Mouse (Mus musculus) MEL (cell line): ENCODE data around the gene Tent4b. TPM values are rescaled to one million over a fixed set of nuclear protein-coding genes. Genes with fewer than 3 reads are reported as not detected.
A peak's percentile ranks its signal among the peaks of the same experiment; 100 is the strongest.

Experiments used
- DNase-seq: peaks from one replicate; pipeline ENCODE4 v3.0.0; 2011; ENCODE audit warnings: low read depth, low spot score
- H3K27ac ChIP-seq: 2 replicates; pipeline ENCODE4 v1.5.1; 2012; ENCODE audit warnings: low read depth, mild to moderate bottlenecking, control low read depth, low read length, moderate library complexity; ENCODE audit not compliant: control insufficient read depth
- H3K27me3 ChIP-seq, 2 experiments: fragments of 150-350 bp in 1 of 2; sonication (generic) in 1 of 2; 2 replicates each; pipeline ENCODE4 v1.6.1; 2012; ENCODE audit warnings: low read length in 2 of 2, mild to moderate bottlenecking in 2 of 2, improper control_type of control experiment in 1 of 2, moderate library complexity in 1 of 2; ENCODE audit not compliant: insufficient read depth in 2 of 2, control insufficient read depth in 1 of 2
- H3K36me3 ChIP-seq, 2 experiments: 2 replicates each; pipeline ENCODE4 v1.6.1; 2012 to 2014; ENCODE audit warnings: low read length in 2 of 2, improper control_type of control experiment in 1 of 2, inconsistent platforms in 1 of 2, mild to moderate bottlenecking in 1 of 2; ENCODE audit not compliant: insufficient read depth in 2 of 2, control insufficient read depth in 1 of 2
- H3K4me1 ChIP-seq, 2 experiments: fragments of 150-350 bp in 1 of 2; sonication (generic) in 1 of 2; 2 replicates each; pipeline ENCODE4 v1.6.1; 2012; ENCODE audit warnings: low read length in 2 of 2, improper control_type of control experiment in 1 of 2, mild to moderate bottlenecking in 1 of 2; ENCODE audit not compliant: insufficient read depth in 2 of 2, control insufficient read depth in 1 of 2
- H3K4me3 ChIP-seq, 2 experiments: fragments of 150-350 bp in 1 of 2; sonication (generic) in 1 of 2; 2 replicates each; pipeline ENCODE4 v1.5.1; 2012; ENCODE audit warnings: low read depth in 2 of 2, low read length in 2 of 2, mild to moderate bottlenecking in 2 of 2, moderate library complexity in 2 of 2, control low read depth in 1 of 2, improper control_type of control experiment in 1 of 2; ENCODE audit not compliant: control insufficient read depth in 1 of 2, insufficient read depth in 1 of 2
- H3K79me2 ChIP-seq: 2 replicates; pipeline ENCODE4 v1.6.1; 2012; ENCODE audit warnings: mild to moderate bottlenecking, low read length, moderate library complexity; ENCODE audit not compliant: control insufficient read depth, poor library complexity, insufficient read depth
- H3K9ac ChIP-seq: 2 replicates; pipeline ENCODE4 v1.6.1; 2012; ENCODE audit warnings: low read depth, mild to moderate bottlenecking, control low read depth, low read length, moderate library complexity; ENCODE audit not compliant: control insufficient read depth, poor library complexity, severe bottlenecking
- H3K9me3 ChIP-seq: fragments of 150-350 bp; sonication (generic); replicated peaks from 2 replicates; pipeline ENCODE4 v1.6.1; 2012; ENCODE audit warnings: mild to moderate bottlenecking, low read length, improper control_type of control experiment, moderate library complexity; ENCODE audit not compliant: insufficient read depth
- CTCF ChIP-seq, 3 experiments: IDR thresholded peaks in 2 of 3; conservative IDR thresholded peaks in 1 of 3; 2 replicates each; pipeline ENCODE4 v1.5.1; 2011 to 2012; ENCODE audit warnings: low read length in 3 of 3, low read depth in 2 of 3, mild to moderate bottlenecking in 2 of 3, improper control_type of control experiment in 1 of 3, inconsistent platforms in 1 of 3, mixed read lengths in 1 of 3, moderate library complexity in 1 of 3; ENCODE audit not compliant: control insufficient read depth in 1 of 3, insufficient read depth in 1 of 3, poor library complexity in 1 of 3, severe bottlenecking in 1 of 3
- E2F4 ChIP-seq: IDR thresholded peaks from 2 replicates; pipeline ENCODE4 v1.6.1; 2011; ENCODE audit warnings: low read depth, low read length, improper control_type of control experiment, borderline replicate concordance
- ELF1 ChIP-seq: IDR thresholded peaks from 2 replicates; pipeline ENCODE4 v1.6.1; 2014; ENCODE audit warnings: low read depth, mild to moderate bottlenecking, inconsistent platforms, low read length, improper control_type of control experiment, moderate library complexity
- ETS1 ChIP-seq: IDR thresholded peaks from 2 replicates; pipeline ENCODE4 v1.6.1; 2012; ENCODE audit warnings: low read depth, mild to moderate bottlenecking, inconsistent platforms, low read length, improper control_type of control experiment, moderate library complexity
- GABPA ChIP-seq: IDR thresholded peaks from 2 replicates; pipeline ENCODE4 v1.6.1; 2012; ENCODE audit warnings: low read depth, mild to moderate bottlenecking, inconsistent platforms, low read length, improper control_type of control experiment, moderate library complexity
- GATA1 ChIP-seq: IDR thresholded peaks from 2 replicates; pipeline ENCODE4 v1.6.1; 2011; ENCODE audit warnings: low read depth, low read length, improper control_type of control experiment
- KAT2A ChIP-seq: conservative IDR thresholded peaks from 2 replicates; pipeline ENCODE4 v1.6.1; 2012; ENCODE audit warnings: low read depth, low read length, improper control_type of control experiment, inconsistent platforms
- MAFK ChIP-seq: IDR thresholded peaks from 2 replicates; pipeline ENCODE4 v1.6.1; 2011; ENCODE audit warnings: low read depth, mild to moderate bottlenecking, low read length, improper control_type of control experiment, borderline replicate concordance
- MAX ChIP-seq: IDR thresholded peaks from 2 replicates; pipeline ENCODE4 v1.6.1; 2011; ENCODE audit warnings: low read length, improper control_type of control experiment
- MAZ ChIP-seq: IDR thresholded peaks from 2 replicates; pipeline ENCODE4 v1.6.1; 2012; ENCODE audit warnings: low read depth, mild to moderate bottlenecking, inconsistent platforms, low read length, improper control_type of control experiment
- MYB ChIP-seq: IDR thresholded peaks from 2 replicates; pipeline ENCODE4 v1.6.1; 2011; ENCODE audit warnings: mild to moderate bottlenecking, low read depth, low read length, improper control_type of control experiment
- NRF1 ChIP-seq: IDR thresholded peaks from 2 replicates; pipeline ENCODE4 v1.6.1; 2014; ENCODE audit warnings: low read depth, mild to moderate bottlenecking, inconsistent platforms, low read length, improper control_type of control experiment, moderate library complexity; ENCODE audit not compliant: poor library complexity, insufficient read depth, severe bottlenecking
- POLR2A ChIP-seq, 2 experiments: IDR thresholded peaks; 2 replicates each; pipeline ENCODE4 v1.6.1; 2011 to 2012; ENCODE audit warnings: low read length in 2 of 2, mild to moderate bottlenecking in 2 of 2, control low read depth in 1 of 2, improper control_type of control experiment in 1 of 2, low read depth in 1 of 2, moderate library complexity in 1 of 2; ENCODE audit not compliant: control insufficient read depth in 1 of 2, insufficient read depth in 1 of 2, poor library complexity in 1 of 2
- POLR2AphosphoS5 ChIP-seq: IDR thresholded peaks from 2 replicates; pipeline ENCODE4 v1.6.1; 2012; ENCODE audit warnings: low read depth, borderline replicate concordance, mild to moderate bottlenecking, inconsistent platforms, low read length, moderate library complexity, mixed read lengths
- RAD21 ChIP-seq: IDR thresholded peaks from 2 replicates; pipeline ENCODE4 v1.6.1; 2011; ENCODE audit warnings: mild to moderate bottlenecking, low read depth, low read length, improper control_type of control experiment
- RCOR1 ChIP-seq: IDR thresholded peaks from 2 replicates; pipeline ENCODE4 v1.6.1; 2012; ENCODE audit warnings: low read depth, mild to moderate bottlenecking, inconsistent platforms, low read length, improper control_type of control experiment
- SIN3A ChIP-seq: IDR thresholded peaks from 2 replicates; pipeline ENCODE4 v1.6.1; 2012; ENCODE audit warnings: low read length, improper control_type of control experiment, inconsistent platforms
- SMC3 ChIP-seq: IDR thresholded peaks from 2 replicates; pipeline ENCODE4 v1.6.1; 2011; ENCODE audit warnings: low read depth, low read length, improper control_type of control experiment
- TAL1 ChIP-seq: IDR thresholded peaks from 2 replicates; pipeline ENCODE4 v1.6.1; 2012; ENCODE audit warnings: mild to moderate bottlenecking, inconsistent platforms, low read length, moderate library complexity, mixed read lengths
- TCF12 ChIP-seq: IDR thresholded peaks from 2 replicates; pipeline ENCODE4 v1.6.1; 2014; ENCODE audit warnings: low read depth, mild to moderate bottlenecking, inconsistent platforms, low read length, improper control_type of control experiment, moderate library complexity
- USF1 ChIP-seq: IDR thresholded peaks from 2 replicates; pipeline ENCODE4 v1.6.1; 2014; ENCODE audit warnings: low read depth, mild to moderate bottlenecking, inconsistent platforms, low read length, improper control_type of control experiment, moderate library complexity
- USF2 ChIP-seq, 2 experiments: IDR thresholded peaks; 2 replicates each; pipeline ENCODE4 v1.6.1; 2011 to 2012; ENCODE audit warnings: improper control_type of control experiment in 2 of 2, low read length in 2 of 2, borderline replicate concordance in 1 of 2, inconsistent platforms in 1 of 2, low read depth in 1 of 2, mild to moderate bottlenecking in 1 of 2; ENCODE audit not compliant: insufficient read depth in 1 of 2
- ZC3H11A ChIP-seq: IDR thresholded peaks from 2 replicates; pipeline ENCODE4 v1.6.1; 2012; ENCODE audit warnings: low read depth, mild to moderate bottlenecking, inconsistent platforms, low read length, improper control_type of control experiment
- ZKSCAN1 ChIP-seq: IDR thresholded peaks from 2 replicates; pipeline ENCODE4 v1.6.1; 2012; ENCODE audit warnings: low read depth, mild to moderate bottlenecking, inconsistent platforms, low read length, improper control_type of control experiment, moderate library complexity
- polyA plus RNA-seq, 2 experiments: library from polyadenylated mRNA; stranded (reverse) in 1 of 2; unstranded in 1 of 2; fragments of >175 nt in 1 of 2; fragments of >200 nt in 1 of 2; gene quantifications; 2 replicates each; pipeline versions ENCODE4 v1.2.1 to v1.2.4; 2012; ENCODE audit warnings: low replicate concordance in 2 of 2, low read depth in 1 of 2; ENCODE audit not compliant: insufficient read length in 2 of 2, insufficient read depth in 1 of 2, missing spikeins in 1 of 2
- total RNA-seq: library from RNA; depleted of rRNA; stranded (reverse); fragments of 300-350 nt; gene quantifications from 2 replicates; pipeline ENCODE4 v1.2.3, GENCODE M21; 2012

Tent4b gene
- total and polyA plus RNA-seq, 3 experiments: 25.9 to 45.3 TPM; not detected in 1

DNA sequence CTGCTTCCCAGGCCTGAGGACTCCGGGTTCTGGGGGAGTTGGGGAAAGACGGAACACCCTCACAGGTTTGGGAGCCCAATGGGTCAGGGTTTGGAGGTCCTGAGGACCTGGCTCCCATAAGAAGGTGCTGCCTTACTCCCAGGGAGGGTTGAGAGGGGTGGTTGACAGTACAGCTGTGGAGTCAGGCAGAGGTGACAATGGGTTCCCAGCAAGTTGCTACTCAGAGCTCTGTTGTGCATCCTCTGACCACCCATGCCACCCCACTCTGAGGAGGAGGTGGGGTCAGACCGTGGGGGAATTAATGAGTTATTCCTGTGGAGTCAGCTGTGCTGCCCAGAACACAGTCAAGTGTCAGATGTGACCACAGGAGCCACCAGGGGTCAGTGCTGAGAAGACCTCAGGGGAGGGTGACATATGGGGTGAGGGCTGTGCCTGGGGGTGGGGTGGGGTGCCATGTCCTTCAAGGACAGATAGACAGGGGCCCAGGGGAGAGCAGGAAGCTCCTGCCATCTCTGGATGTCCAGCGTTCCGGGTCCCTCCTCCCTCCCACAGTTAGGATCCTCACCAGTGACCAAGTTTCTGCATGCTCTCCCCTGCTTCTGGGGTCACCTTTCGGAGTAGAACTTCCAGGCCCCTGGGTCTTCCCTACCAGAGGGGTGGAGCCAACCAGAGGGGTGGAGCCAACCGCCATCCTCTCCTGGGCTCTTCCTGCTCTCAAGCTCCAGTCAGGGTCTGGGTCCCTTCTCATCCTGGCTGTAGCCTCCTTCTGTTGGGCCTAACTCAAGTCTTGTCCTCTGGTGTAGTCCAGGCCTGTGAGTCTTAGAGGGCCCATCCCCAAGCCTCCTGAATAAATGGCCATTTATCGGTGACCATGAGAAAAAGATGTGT lies 86.7 kb downstream of the Tent4b start:
- H3K4me1 ChIP-seq: peaks cover 14 to 38% of the 10 kb centered on the region in 2 experiments
- H3K36me3 ChIP-seq: peaks cover 0 to 32% of the 10 kb centered on the region in 2 experiments; a peak in 2 of 4 replicates
- no peak for DNase-seq
- H3K27me3 ChIP-seq: no peaks in the 10 kb centered on the region
- H3K27ac ChIP-seq: no peak overlapping the region
- peaks cover 25% of the 10 kb centered on the region for H3K79me2 ChIP-seq
- no peak overlapping the region for H3K9ac ChIP-seq
- no peak overlapping the region for H3K4me3 ChIP-seq
- peak; percentile 32 to 57 (median 36); a peak in 5 of 6 replicates for TF ChIP-seq CTCF (IDR thresholded peaks at IDR 0.05 in 2 of 3, conservative IDR thresholded peaks at IDR 0.05 in 1 of 3; ENCODE audit: control insufficient read depth in 1 of 3, insufficient read depth in 1 of 3, low read depth in 2 of 3, low read length in 3 of 3, poor library complexity in 1 of 3, severe bottlenecking in 1 of 3)
- no peak for TF ChIP-seq MAX
- TF ChIP-seq SMC3: peak; percentile 25; the same call in 1 of the 2 replicates
- no peak for TF ChIP-seq RAD21
- TF ChIP-seq USF2 (IDR thresholded peaks at IDR 0.05; ENCODE audit: borderline replicate concordance in 1 of 2, insufficient read depth in 1 of 2, low read depth in 1 of 2, low read length in 2 of 2): no peak
- no peaks in the 10 kb centered on the region for H3K9me3 ChIP-seq

GRCm38 (mm10) chr8:88286421-88286960 lies 87.5 kb downstream of the Tent4b start:
- peaks cover 0 to 26% of the 10 kb centered on the region in 2 experiments; a peak in 2 of 4 replicates for H3K36me3 ChIP-seq
- H3K27ac ChIP-seq: no peak overlapping the region
- no peak for DNase-seq

More at GRCm38 (mm10) chr8:88286421-88286960, 87.5 kb downstream of the Tent4b start:
- H3K9me3 ChIP-seq: no peaks in the 10 kb centered on the region
- no peak for TF ChIP-seq POLR2A (IDR thresholded peaks at IDR 0.05; ENCODE audit: control insufficient read depth in 1 of 2, insufficient read depth in 1 of 2, low read depth in 1 of 2, low read length in 2 of 2, poor library complexity in 1 of 2)
- no peak for TF ChIP-seq TCF12
- no peak for TF ChIP-seq ZC3H11A
- TF ChIP-seq ZKSCAN1: no peak
- TF ChIP-seq POLR2AphosphoS5: no peak
- TF ChIP-seq E2F4: no peak
- TF ChIP-seq GATA1: no peak
- no peak for TF ChIP-seq MAZ
- TF ChIP-seq MAFK: no peak
- TF ChIP-seq KAT2A: no peak
- TF ChIP-seq ELF1: no peak
- no peak for TF ChIP-seq RCOR1
- no peak for TF ChIP-seq GABPA
- TF ChIP-seq USF1: no peak
- no peak for TF ChIP-seq TAL1
- TF ChIP-seq USF2 (IDR thresholded peaks at IDR 0.05; ENCODE audit: borderline replicate concordance in 1 of 2, insufficient read depth in 1 of 2, low read depth in 1 of 2, low read length in 2 of 2): no peak
- TF ChIP-seq ETS1: no peak
- no peak for TF ChIP-seq NRF1
- no peak for TF ChIP-seq SIN3A
- TF ChIP-seq MYB: no peak
- no peaks in the 10 kb centered on the region for H3K27me3 ChIP-seq
- peaks cover 7 to 30% of the 10 kb centered on the region in 2 experiments; a peak in 3 of 4 replicates for H3K4me1 ChIP-seq
- no peak overlapping the region for H3K9ac ChIP-seq
- H3K4me3 ChIP-seq: no peak overlapping the region
- peaks cover 31% of the 10 kb centered on the region for H3K79me2 ChIP-seq
